Mouse (Mus musculus): Measurements from ENCODE around the gene Nemp2.

- no peak for TF ChIP-seq CTCF (IDR thresholded peaks at IDR 0.05 in 2 of 3, conservative IDR thresholded peaks at IDR 0.05 in 1 of 3; ENCODE audit: control insufficient read depth in 1 of 3, insufficient read depth in 1 of 3, low read depth in 2 of 3, low read length in 3 of 3, poor library complexity in 1 of 3, severe bottlenecking in 1 of 3)
- no peak for TF ChIP-seq TBP (IDR thresholded peaks at IDR 0.05; ENCODE audit: low read depth, low read length)
- no peak for TF ChIP-seq MAX (IDR thresholded peaks at IDR 0.05; ENCODE audit: low read length)
- no peak for TF ChIP-seq KAT2A (conservative IDR thresholded peaks at IDR 0.05; ENCODE audit: low read depth, low read length)
- TF ChIP-seq UBTF (IDR thresholded peaks at IDR 0.05; ENCODE audit: borderline replicate concordance, insufficient read depth, low read depth, low read length), result no peak
- TF ChIP-seq CHD2 (IDR thresholded peaks at IDR 0.05; ENCODE audit: low read length), result no peak
- TF ChIP-seq POLR2AphosphoS5 (IDR thresholded peaks at IDR 0.05; ENCODE audit: borderline replicate concordance, low read depth, low read length), result no peak
Observed at GRCm38 (mm10) chr1:52668743-52669323, 38.3 kb downstream of the Nemp2 start.

All from MEL (cell line).